Mouse (Mus musculus): ENCODE measurements around the gene Rbm19. TPM values are rescaled to one million over a fixed set of nuclear protein-coding genes. Genes with fewer than 3 reads are reported as not detected.
A peak's percentile ranks its signal among the peaks of the same experiment; 100 is the strongest.

Rbm19 gene
- polyA plus RNA-seq, 1 experiment from 2014 or later = 23.0 TPM

- H3K9ac ChIP-seq (ENCODE audit: low read length) = no peak overlapping the region
- no peak for DNase-seq (ENCODE audit: low spot score, missing footprints)
- WGBS = 73% methylated on average over 13 of the region's 13 CpGs
- no peak for ATAC-seq (ENCODE audit: low FRiP score)
- 0 out of 2 replicates have a peak, but pooled peaks cover 2% of the 10 kb centered on the region for H3K4me1 ChIP-seq (ENCODE audit: control insufficient read depth, insufficient read depth, low read length)
- H3K4me2 ChIP-seq = no peak overlapping the region
- no peak overlapping the region for H3K4me3 ChIP-seq (ENCODE audit: low read depth, low read length)
- no peaks in the 10 kb centered on the region for H3K9me3 ChIP-seq (ENCODE audit: control insufficient read depth, low read length)
- no peak overlapping the region for H3K27ac ChIP-seq (ENCODE audit: low read depth, low read length)
- peaks cover 3% of the 10 kb centered on the region; the same call in 1 of the 2 replicates for H3K36me3 ChIP-seq (ENCODE audit: control insufficient read depth, insufficient read depth, low read length)
- H3K27me3 ChIP-seq (ENCODE audit: control insufficient read depth, insufficient read depth, low read length) = no peaks in the 10 kb centered on the region
These were observed 78.7 kb downstream of the Rbm19 start for GRCm38 (mm10) chr5:120194948-120195347.

GRCm38 (mm10) chr5:120196879-120197278 lies 80.6 kb downstream of the Rbm19 start:
- no peak for ATAC-seq (ENCODE audit: low FRiP score)
- Histone ChIP-seq H3K4me1 (ENCODE audit: control insufficient read depth, insufficient read depth, low read length) (0 out of 2 replicates have a peak, but pooled peaks cover 2% of the 10 kb centered on the region), H3K27me3 (ENCODE audit: control insufficient read depth, insufficient read depth, low read length) (no peaks in the 10 kb centered on the region), H3K9me3 (ENCODE audit: control insufficient read depth, low read length) (no peaks in the 10 kb centered on the region), H3K4me3 (ENCODE audit: low read depth, low read length) (no peak overlapping the region), H3K4me2 (no peak overlapping the region), H3K9ac (ENCODE audit: low read length) (no peak overlapping the region), H3K36me3 (ENCODE audit: control insufficient read depth, insufficient read depth, low read length) (peaks cover 3% of the 10 kb centered on the region; the same call in 1 of the 2 replicates), H3K27ac (ENCODE audit: low read depth, low read length) (no peak overlapping the region)
- DNase-seq (ENCODE audit: low spot score, missing footprints) = no peak
- 92% methylated on average over 9 of the region's 9 CpGs for WGBS

GRCm38 (mm10) chr5:120197813-120198387 lies 81.6 kb downstream of the Rbm19 start:
- H3K4me3 ChIP-seq (ENCODE audit: low read depth, low read length) = no peak overlapping the region
- DNase-seq (ENCODE audit: low spot score, missing footprints) (no peak), ATAC-seq (ENCODE audit: low FRiP score) (no peak)
- H3K9me3 ChIP-seq (ENCODE audit: control insufficient read depth, low read length) = no peaks in the 10 kb centered on the region
- H3K4me1 ChIP-seq (ENCODE audit: control insufficient read depth, insufficient read depth, low read length) = 0 out of 2 replicates have a peak, but pooled peaks cover 2% of the 10 kb centered on the region
- WGBS = 88% methylated on average over 10 of the region's 10 CpGs
- H3K9ac ChIP-seq (ENCODE audit: low read length) = no peak overlapping the region
- H3K4me2 ChIP-seq = no peak overlapping the region
- no peaks in the 10 kb centered on the region for H3K27me3 ChIP-seq (ENCODE audit: control insufficient read depth, insufficient read depth, low read length)
- no peak overlapping the region for H3K27ac ChIP-seq (ENCODE audit: low read depth, low read length)
- H3K36me3 ChIP-seq (ENCODE audit: control insufficient read depth, insufficient read depth, low read length) = peaks cover 3% of the 10 kb centered on the region; the same call in 1 of the 2 replicates

GRCm38 (mm10) chr5:120199865-120200264 lies 83.6 kb downstream of the Rbm19 start:
- Histone ChIP-seq H3K27ac (ENCODE audit: low read depth, low read length) (no peak overlapping the region), H3K4me2 (no peak overlapping the region), H3K36me3 (ENCODE audit: control insufficient read depth, insufficient read depth, low read length) (peaks cover 3% of the 10 kb centered on the region; the same call in 1 of the 2 replicates), H3K4me1 (ENCODE audit: control insufficient read depth, insufficient read depth, low read length) (0 out of 2 replicates have a peak, but pooled peaks cover 2% of the 10 kb centered on the region), H3K4me3 (ENCODE audit: low read depth, low read length) (no peak overlapping the region), H3K9ac (ENCODE audit: low read length) (no peak overlapping the region), H3K9me3 (ENCODE audit: control insufficient read depth, low read length) (no peaks in the 10 kb centered on the region), H3K27me3 (ENCODE audit: control insufficient read depth, insufficient read depth, low read length) (no peaks in the 10 kb centered on the region)
- WGBS = 90% methylated on average over 7 of the region's 7 CpGs
- ATAC-seq (ENCODE audit: low FRiP score) (no peak), DNase-seq (ENCODE audit: low spot score, missing footprints) (no peak)

- Histone ChIP-seq H3K27me3 (ENCODE audit: control insufficient read depth, insufficient read depth, low read length) (peaks cover 9% of the 10 kb centered on the region), H3K4me2 (no peak overlapping the region), H3K4me3 (ENCODE audit: low read depth, low read length) (no peak overlapping the region), H3K36me3 (ENCODE audit: control insufficient read depth, insufficient read depth, low read length) (no peaks in the 10 kb centered on the region), H3K9ac (ENCODE audit: low read length) (no peak overlapping the region), H3K27ac (ENCODE audit: low read depth, low read length) (no peak overlapping the region), H3K4me1 (ENCODE audit: control insufficient read depth, insufficient read depth, low read length) (peaks cover 13% of the 10 kb centered on the region), H3K9me3 (ENCODE audit: control insufficient read depth, low read length) (no peaks in the 10 kb centered on the region)
- DNase-seq (ENCODE audit: low spot score, missing footprints) = no peak
- WGBS = 76% methylated on average over 3 of the region's 3 CpGs
- ATAC-seq (ENCODE audit: low FRiP score) = no peak
These were observed 88.1 kb downstream of the Rbm19 start for GRCm38 (mm10) chr5:120204316-120204715.

- Histone ChIP-seq H3K27me3 (ENCODE audit: control insufficient read depth, insufficient read depth, low read length) (peaks cover 20% of the 10 kb centered on the region), H3K4me1 (ENCODE audit: control insufficient read depth, insufficient read depth, low read length) (peaks cover 26% of the 10 kb centered on the region), H3K27ac (ENCODE audit: low read depth, low read length) (peak overlapping the region; percentile 10; the same call in 1 of the 2 replicates), H3K4me2 (no peak overlapping the region), H3K9me3 (ENCODE audit: control insufficient read depth, low read length) (no peaks in the 10 kb centered on the region), H3K36me3 (ENCODE audit: control insufficient read depth, insufficient read depth, low read length) (no peaks in the 10 kb centered on the region), H3K9ac (ENCODE audit: low read length) (no peak overlapping the region), H3K4me3 (ENCODE audit: low read depth, low read length) (no peak overlapping the region)
- no peak for DNase-seq (ENCODE audit: low spot score, missing footprints)
- WGBS = 46% methylated on average over 12 of the region's 12 CpGs
- peak; percentile 66 for ATAC-seq (ENCODE audit: low FRiP score)
These were observed 90.2 kb downstream of the Rbm19 start for GRCm38 (mm10) chr5:120206313-120206943.

- Histone ChIP-seq H3K4me1 (ENCODE audit: control insufficient read depth, insufficient read depth, low read length) (peaks cover 26% of the 10 kb centered on the region), H3K36me3 (ENCODE audit: control insufficient read depth, insufficient read depth, low read length) (no peaks in the 10 kb centered on the region), H3K27me3 (ENCODE audit: control insufficient read depth, insufficient read depth, low read length) (peaks cover 23% of the 10 kb centered on the region), H3K4me3 (ENCODE audit: low read depth, low read length) (no peak overlapping the region), H3K4me2 (no peak overlapping the region), H3K9ac (ENCODE audit: low read length) (no peak overlapping the region), H3K9me3 (ENCODE audit: control insufficient read depth, low read length) (no peaks in the 10 kb centered on the region), H3K27ac (ENCODE audit: low read depth, low read length) (no peak overlapping the region)
- no peak for DNase-seq (ENCODE audit: low spot score, missing footprints)
- no peak for ATAC-seq (ENCODE audit: low FRiP score)
- WGBS = 70% methylated on average over 4 of the region's 4 CpGs
These were observed 91.2 kb downstream of the Rbm19 start for GRCm38 (mm10) chr5:120207492-120207891.

- ATAC-seq (ENCODE audit: low FRiP score) = peak; percentile 28; the same call in 1 of the 2 replicates
- Histone ChIP-seq H3K36me3 (ENCODE audit: control insufficient read depth, insufficient read depth, low read length) (no peaks in the 10 kb centered on the region), H3K9me3 (ENCODE audit: control insufficient read depth, low read length) (no peaks in the 10 kb centered on the region), H3K9ac (ENCODE audit: low read length) (no peak overlapping the region), H3K4me2 (peak overlapping the region; percentile 16; the same call in 1 of the 2 replicates), H3K27ac (ENCODE audit: low read depth, low read length) (no peak overlapping the region), H3K27me3 (ENCODE audit: control insufficient read depth, insufficient read depth, low read length) (peaks cover 29% of the 10 kb centered on the region), H3K4me3 (ENCODE audit: low read depth, low read length) (no peak overlapping the region), H3K4me1 (ENCODE audit: control insufficient read depth, insufficient read depth, low read length) (peaks cover 28% of the 10 kb centered on the region)
- peak; percentile 89 for DNase-seq (ENCODE audit: low spot score, missing footprints)
- WGBS = 3% methylated on average over 11 of the region's 11 CpGs
These were observed 94.4 kb downstream of the Rbm19 start for GRCm38 (mm10) chr5:120210668-120211067.

- Histone ChIP-seq H3K9ac (ENCODE audit: low read length) (no peak overlapping the region), H3K4me3 (ENCODE audit: low read depth, low read length) (no peak overlapping the region), H3K9me3 (ENCODE audit: control insufficient read depth, low read length) (no peaks in the 10 kb centered on the region), H3K4me1 (ENCODE audit: control insufficient read depth, insufficient read depth, low read length) (peaks cover 25% of the 10 kb centered on the region), H3K27me3 (ENCODE audit: control insufficient read depth, insufficient read depth, low read length) (peaks cover 29% of the 10 kb centered on the region), H3K4me2 (peak overlapping the region; percentile 16; the same call in 1 of the 2 replicates), H3K36me3 (ENCODE audit: control insufficient read depth, insufficient read depth, low read length) (no peaks in the 10 kb centered on the region), H3K27ac (ENCODE audit: low read depth, low read length) (no peak overlapping the region)
- WGBS = 7% methylated on average over 17 of the region's 17 CpGs
- DNase-seq (ENCODE audit: low spot score, missing footprints) (peak; percentile 87), ATAC-seq (ENCODE audit: low FRiP score) (no peak)
These were observed 94.9 kb downstream of the Rbm19 start for GRCm38 (mm10) chr5:120211182-120211581.

Data from midbrain, embryonic 11.5 days (tissue).